ENCODE assay signal across 34 mouse cellular contexts in the genomic region with DNA sequence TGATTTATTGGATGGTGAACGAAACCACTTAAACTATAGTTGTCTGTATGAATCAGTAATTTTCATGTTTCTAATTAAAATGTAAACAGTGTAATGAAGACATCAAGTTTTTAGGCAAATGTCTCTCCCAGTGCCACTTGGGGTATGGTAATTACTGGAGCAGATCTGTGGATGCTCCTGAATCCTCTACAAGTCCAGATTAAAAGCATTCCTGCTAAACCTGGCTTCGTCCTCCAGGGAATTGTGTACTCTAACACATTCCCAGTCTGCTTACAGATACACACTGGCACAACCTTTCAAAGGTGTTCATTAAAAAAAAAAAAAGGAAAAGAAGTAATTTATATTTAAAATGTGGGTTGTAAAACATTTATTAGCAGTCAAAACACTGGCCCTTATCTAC. TPM values are rescaled to one million over a fixed set of nuclear protein-coding genes. Genes with fewer than 3 reads are reported as not detected.
"Had no signal": no experiment of that assay in that cellular context is flagged by ENCODE, and none has a peak within 500 bp of the region (broad histone marks: within the 10 kb centered on the region; RNA-seq: fewer than 3 reads in every experiment).

No protein-coding gene starts in this region.

- H3K4me1 ChIP-seq: liver, embryonic 12.5 days; liver, embryonic 13.5 days; liver, embryonic 15.5 days; megakaryocyte, embryonic 14.5 days had no signal

- DNase-seq: left cerebral cortex, postnatal 4 days; liver; liver, embryonic 13.5 days; liver, postnatal 0 days; lung, adult 18-20 months; lung, adult 2 months; lung, embryonic 14.5 days; lung, postnatal 10 days; lung, postnatal 14 days; lung, postnatal 36 days; lung, postnatal 4 days had no signal

- H3K9me3 ChIP-seq: limb, embryonic 10.5 days; limb, embryonic 12.5 days; limb, embryonic 13.5 days; limb, embryonic 15.5 days; liver, embryonic 12.5 days; liver, embryonic 13.5 days; liver, embryonic 15.5 days; lung, embryonic 15.5 days; megakaryocyte, embryonic 14.5 days; midbrain, embryonic 10.5 days; midbrain, embryonic 12.5 days; midbrain, embryonic 15.5 days; neural tube, embryonic 12.5 days; neural tube, embryonic 13.5 days had no signal

- H3K9ac ChIP-seq: limb, embryonic 12.5 days; limb, embryonic 13.5 days; limb, embryonic 15.5 days; liver, embryonic 12.5 days; liver, embryonic 13.5 days; liver, embryonic 14.5 days; liver, embryonic 15.5 days; liver, postnatal 0 days; lung, embryonic 14.5 days; lung, embryonic 15.5 days; midbrain, embryonic 12.5 days; midbrain, embryonic 15.5 days; neural tube, embryonic 12.5 days; neural tube, embryonic 13.5 days had no signal

- H3K4me3 ChIP-seq: left cerebral cortex, adult 2 months; limb, embryonic 10.5 days; limb, embryonic 12.5 days; limb, embryonic 13.5 days; limb, embryonic 15.5 days; liver, embryonic 12.5 days; liver, embryonic 13.5 days; liver, embryonic 15.5 days; lung, embryonic 15.5 days; megakaryocyte, embryonic 14.5 days; midbrain, embryonic 10.5 days; midbrain, embryonic 12.5 days; midbrain, embryonic 15.5 days; myocyte; neural tube, embryonic 12.5 days; neural tube, embryonic 13.5 days had no signal

- H3K27ac ChIP-seq: left cerebral cortex, adult 2 months; limb, embryonic 10.5 days; limb, embryonic 12.5 days; limb, embryonic 13.5 days; limb, embryonic 15.5 days; liver, embryonic 12.5 days; liver, embryonic 13.5 days; liver, embryonic 14.5 days; liver, embryonic 15.5 days; lung, embryonic 15.5 days; macrophage; midbrain, embryonic 10.5 days; midbrain, embryonic 15.5 days; neural tube, embryonic 12.5 days; neural tube, embryonic 13.5 days had no signal

- H3K4me2 ChIP-seq: limb, embryonic 12.5 days; limb, embryonic 13.5 days; limb, embryonic 15.5 days; liver, embryonic 11.5 days; liver, embryonic 12.5 days; liver, embryonic 13.5 days; liver, embryonic 15.5 days; lung, embryonic 14.5 days; lung, embryonic 15.5 days; midbrain, embryonic 12.5 days; midbrain, embryonic 15.5 days; neural tube, embryonic 12.5 days; neural tube, embryonic 13.5 days had no signal

- ATAC-seq: liver, embryonic 12.5 days; liver, postnatal 0 days; midbrain, embryonic 15.5 days; midbrain, embryonic 16.5 days had no signal

- H3K36me3 ChIP-seq: limb, embryonic 10.5 days; limb, embryonic 12.5 days; limb, embryonic 13.5 days; limb, embryonic 15.5 days; liver, embryonic 12.5 days; liver, embryonic 13.5 days; liver, embryonic 15.5 days; lung, embryonic 15.5 days; midbrain, embryonic 10.5 days; midbrain, embryonic 12.5 days; midbrain, embryonic 15.5 days; neural tube, embryonic 12.5 days; neural tube, embryonic 13.5 days had no signal

- H3K27me3 ChIP-seq: liver, embryonic 12.5 days; liver, embryonic 13.5 days; liver, embryonic 15.5 days; lung, embryonic 15.5 days; megakaryocyte, embryonic 14.5 days; midbrain, embryonic 15.5 days; neural tube, embryonic 12.5 days; neural tube, embryonic 13.5 days had no signal

RNA-seq across cellular contexts. Expression of a gene that starts 20.0 kb away (rescaled TPM):
- total RNA-seq: megakaryocyte progenitor cell, adult 5-6 weeks; megakaryocyte, adult 5-6 weeks; megakaryocyte-erythroid progenitor cell, adult 5-6 weeks; monocyte, adult 5-6 weeks had no signal
- polyA plus RNA-seq: macrophage had no signal
